Mouse (Mus musculus) limb, embryonic 11.5 days (tissue): ENCODE results near the gene Gm10073. TPM values are rescaled to one million over a fixed set of nuclear protein-coding genes. Genes with fewer than 3 reads are reported as not detected.
A peak's percentile ranks its signal among the peaks of the same experiment; 100 is the strongest.

Source experiments
- ATAC-seq: fragments of 200-750 bp; cut with Nextera tagmentation; 2 replicates; pipeline ENCODE4 v1.8.0; 2017; ENCODE audit warnings: low read depth; ENCODE audit not compliant: insufficient number of reproducible peaks, low FRiP score, low TSS enrichment
- DNase-seq: peaks from one replicate; pipeline ENCODE4 v3.0.0-alpha.2; 2015; ENCODE audit warnings: low spot score
- H3K27ac ChIP-seq: fragments of 300-500 bp; sonication (generic); replicated peaks from 2 replicates; pipeline ENCODE4 v1.5.1; 2014; ENCODE audit warnings: low read depth, mild to moderate bottlenecking, low read length
- H3K27me3 ChIP-seq: fragments of 300-500 bp; sonication (generic); 2 replicates; pipeline ENCODE4 v1.6.1; 2014; ENCODE audit warnings: mild to moderate bottlenecking, low read length, mixed read lengths; ENCODE audit not compliant: control insufficient read depth, insufficient read depth
- H3K36me3 ChIP-seq: fragments of 300-500 bp; sonication (generic); 2 replicates; pipeline ENCODE4 v1.6.1; 2014; ENCODE audit warnings: mild to moderate bottlenecking, low read length, moderate library complexity, mixed read lengths; ENCODE audit not compliant: control insufficient read depth, insufficient read depth
- H3K4me1 ChIP-seq: fragments of 300-500 bp; sonication (generic); 2 replicates; pipeline ENCODE4 v1.6.1; 2014; ENCODE audit warnings: low read length, mixed read lengths; ENCODE audit not compliant: control insufficient read depth, insufficient read depth
- H3K4me2 ChIP-seq: fragments of 300-500 bp; sonication (generic); 2 replicates; pipeline ENCODE4 v1.6.1; 2014; ENCODE audit warnings: low read depth, mild to moderate bottlenecking, moderate library complexity; ENCODE audit not compliant: severe bottlenecking
- H3K4me3 ChIP-seq: fragments of 300-500 bp; sonication (generic); 2 replicates; pipeline ENCODE4 v1.5.1; 2014; ENCODE audit warnings: low read depth, low read length
- H3K9ac ChIP-seq: fragments of 300-500 bp; sonication (generic); 2 replicates; pipeline ENCODE4 v1.6.1; 2014; ENCODE audit warnings: mild to moderate bottlenecking, low read length
- H3K9me3 ChIP-seq: fragments of 300-500 bp; sonication (generic); 2 replicates; pipeline ENCODE4 v1.6.1; 2016; ENCODE audit warnings: low read length; ENCODE audit not compliant: control insufficient read depth
- WGBS: fragments of 180-500 bp; shearing (Covaris S2); extraction: QIAGEN DNeasy Blood & Tissue Kit; methylation state at CpG from one replicate; pipeline ENCODE4 v1.1.7; 2014; 5-methylcytosine and 5-hydroxymethylcytosine counted together
- polyA plus RNA-seq: library from polyadenylated mRNA; unstranded; fragments of >200 nt; fragmentation: Nextera tagmentation; extraction: Ambion mirVana; gene quantifications from 2 replicates; pipeline ENCODE4 v1.2.1, GENCODE M21; 2014

Gm10073 gene
- polyA plus RNA-seq, 1 experiment from 2014 or later = 4.4 TPM

GRCm38 (mm10) chr8:106535448-106535847, 37.8 kb downstream of the Gm10073 start:
- Histone ChIP-seq H3K27me3 (no peaks in the 10 kb centered on the region), H3K9ac (no peak overlapping the region), H3K4me1 (peaks cover 8% of the 10 kb centered on the region; the same call in 1 of the 2 replicates), H3K27ac (no peak overlapping the region), H3K36me3 (peaks cover 3% of the 10 kb centered on the region; the same call in 1 of the 2 replicates), H3K9me3 (no peaks in the 10 kb centered on the region), H3K4me3 (no peak overlapping the region), H3K4me2 (no peak overlapping the region)
- DNase-seq (no peak), ATAC-seq (no peak)
- 81% methylated on average over 4 of the region's 4 CpGs for WGBS

- WGBS = 45% methylated on average over 6 of the region's 6 CpGs
- peaks cover 4% of the 10 kb centered on the region; the same call in 1 of the 2 replicates for H3K4me1 ChIP-seq
- DNase-seq = peak; percentile 79
- no peak for ATAC-seq
- H3K9ac ChIP-seq = no peak overlapping the region
- H3K36me3 ChIP-seq = peaks cover 6% of the 10 kb centered on the region; the same call in 1 of the 2 replicates
- H3K27ac ChIP-seq = no peak overlapping the region
- H3K27me3 ChIP-seq = no peaks in the 10 kb centered on the region
- H3K4me3 ChIP-seq = no peak overlapping the region
- no peak overlapping the region for H3K4me2 ChIP-seq
- no peaks in the 10 kb centered on the region for H3K9me3 ChIP-seq
Measured at GRCm38 (mm10) chr8:106534449-106534848, 38.8 kb downstream of the Gm10073 start.

GRCm38 (mm10) chr8:106533709-106534108, 39.6 kb downstream of the Gm10073 start:
- Histone ChIP-seq H3K9me3 (no peaks in the 10 kb centered on the region), H3K4me3 (no peak overlapping the region), H3K4me1 (0 out of 2 replicates have a peak, but pooled peaks cover 2% of the 10 kb centered on the region), H3K36me3 (peaks cover 6% of the 10 kb centered on the region; the same call in 1 of the 2 replicates), H3K27me3 (no peaks in the 10 kb centered on the region), H3K4me2 (no peak overlapping the region), H3K9ac (no peak overlapping the region), H3K27ac (no peak overlapping the region)
- DNase-seq (no peak), ATAC-seq (no peak)
- 89% methylated on average over 7 of the region's 7 CpGs for WGBS

DNA sequence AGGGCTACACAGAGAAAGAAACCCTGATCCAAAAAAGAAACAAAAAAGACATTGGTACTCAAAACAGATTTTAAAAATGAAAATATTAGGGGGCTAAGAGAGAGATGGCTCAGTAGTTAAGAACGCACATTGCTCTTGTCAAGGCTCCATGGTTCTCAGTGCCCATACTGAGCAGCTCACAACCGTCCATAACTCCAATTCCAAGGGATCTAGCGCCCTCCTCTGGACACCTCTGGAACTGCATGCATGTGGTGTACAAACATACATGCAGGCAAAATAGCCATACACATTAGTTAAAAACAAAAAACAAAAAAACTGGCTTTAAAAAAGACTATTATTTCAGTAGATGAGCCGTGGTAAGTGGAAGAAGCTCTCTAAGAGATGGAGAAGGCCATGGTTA, 42.7 kb downstream of the Gm10073 start:
- ATAC-seq (no peak), DNase-seq (peak; percentile 55)
- Histone ChIP-seq H3K4me2 (no peak overlapping the region), H3K9me3 (no peaks in the 10 kb centered on the region), H3K9ac (no peak overlapping the region), H3K27me3 (no peaks in the 10 kb centered on the region), H3K4me1 (no peaks in the 10 kb centered on the region; the same call in 1 of the 2 replicates), H3K27ac (no peak overlapping the region), H3K4me3 (no peak overlapping the region), H3K36me3 (peaks cover 3% of the 10 kb centered on the region; the same call in 1 of the 2 replicates)
- 78% methylated on average over 4 of the region's 4 CpGs for WGBS

DNA sequence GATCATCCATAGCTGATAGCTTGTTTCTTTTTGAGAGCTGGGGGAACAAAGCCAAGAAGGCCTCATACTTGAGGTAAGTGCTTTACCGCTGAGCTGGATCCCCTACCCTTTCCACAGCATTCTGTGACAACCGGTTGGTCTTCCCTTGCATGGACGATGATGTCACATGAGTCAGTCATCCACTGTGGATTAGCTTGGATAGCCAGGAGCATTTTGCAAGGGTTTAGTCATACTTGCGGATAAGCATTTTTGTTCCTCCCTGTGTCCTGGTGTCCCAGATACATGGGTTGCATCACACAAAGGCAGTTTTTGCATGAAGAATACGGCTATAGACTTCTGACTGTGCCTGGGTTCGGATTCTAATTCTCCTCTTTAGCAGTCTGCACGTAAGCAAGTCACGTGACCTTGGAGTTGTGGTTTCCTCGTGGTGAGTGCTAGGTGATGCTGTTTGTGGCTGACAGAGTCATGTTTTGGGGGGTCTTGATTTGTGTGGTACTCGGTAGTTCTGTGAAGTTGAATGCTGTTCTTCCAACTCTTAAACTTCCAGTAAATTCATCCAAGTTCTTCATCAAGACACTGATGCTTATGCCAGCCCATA, 43.3 kb downstream of the Gm10073 start:
- no peak for ATAC-seq

DNA sequence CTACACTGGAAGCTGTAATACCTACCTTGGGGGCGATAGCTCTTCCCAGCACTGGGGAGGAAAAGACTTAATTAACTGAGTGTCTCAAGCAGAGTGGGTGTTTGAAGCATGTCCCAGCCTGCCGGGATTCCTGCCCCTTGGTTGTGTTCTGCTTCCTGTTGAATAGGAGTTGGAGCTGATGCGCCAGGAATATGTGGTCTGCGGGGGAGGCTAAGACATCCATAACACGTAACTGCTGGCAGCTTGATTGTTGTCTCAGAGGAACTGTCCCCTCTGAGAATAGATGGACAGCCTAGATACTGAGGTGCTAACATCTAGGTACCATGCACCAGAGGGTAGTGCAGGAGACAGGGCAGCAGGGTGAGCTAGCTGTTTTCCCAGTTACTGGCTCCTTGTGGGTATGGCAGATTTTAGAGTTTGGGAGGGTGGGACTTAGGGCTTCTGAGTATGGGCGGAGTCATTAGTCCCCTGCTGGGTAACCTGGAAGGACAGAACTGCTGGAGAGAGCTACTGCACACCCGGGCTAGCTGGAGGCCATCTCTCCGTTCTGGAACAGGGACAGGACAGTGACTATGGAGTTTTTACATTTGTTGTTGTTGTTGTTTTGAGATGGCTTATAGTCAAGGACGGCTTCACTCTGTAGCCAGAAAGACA, 44.5 kb downstream of the Gm10073 start:
- Histone ChIP-seq H3K27ac (no peak overlapping the region), H3K9ac (no peak overlapping the region), H3K36me3 (peaks cover 3% of the 10 kb centered on the region; the same call in 1 of the 2 replicates), H3K9me3 (no peaks in the 10 kb centered on the region), H3K27me3 (no peaks in the 10 kb centered on the region), H3K4me2 (no peak overlapping the region), H3K4me1 (no peaks in the 10 kb centered on the region; the same call in 1 of the 2 replicates), H3K4me3 (no peak overlapping the region)
- DNase-seq (no peak), ATAC-seq (no peak)
- 76% methylated on average over 9 of the region's 9 CpGs for WGBS

More for the DNA sequence above, 43.3 kb downstream of the Gm10073 start:
- Histone ChIP-seq H3K27ac (no peak overlapping the region), H3K9me3 (no peaks in the 10 kb centered on the region), H3K9ac (no peak overlapping the region), H3K36me3 (peaks cover 3% of the 10 kb centered on the region; the same call in 1 of the 2 replicates), H3K4me1 (no peaks in the 10 kb centered on the region; the same call in 1 of the 2 replicates), H3K4me3 (no peak overlapping the region), H3K27me3 (no peaks in the 10 kb centered on the region), H3K4me2 (no peak overlapping the region)
- whole genome bisulfite sequencing = 91% methylated on average over 10 of the region's 10 CpGs
- DNase-seq = no peak

DNA sequence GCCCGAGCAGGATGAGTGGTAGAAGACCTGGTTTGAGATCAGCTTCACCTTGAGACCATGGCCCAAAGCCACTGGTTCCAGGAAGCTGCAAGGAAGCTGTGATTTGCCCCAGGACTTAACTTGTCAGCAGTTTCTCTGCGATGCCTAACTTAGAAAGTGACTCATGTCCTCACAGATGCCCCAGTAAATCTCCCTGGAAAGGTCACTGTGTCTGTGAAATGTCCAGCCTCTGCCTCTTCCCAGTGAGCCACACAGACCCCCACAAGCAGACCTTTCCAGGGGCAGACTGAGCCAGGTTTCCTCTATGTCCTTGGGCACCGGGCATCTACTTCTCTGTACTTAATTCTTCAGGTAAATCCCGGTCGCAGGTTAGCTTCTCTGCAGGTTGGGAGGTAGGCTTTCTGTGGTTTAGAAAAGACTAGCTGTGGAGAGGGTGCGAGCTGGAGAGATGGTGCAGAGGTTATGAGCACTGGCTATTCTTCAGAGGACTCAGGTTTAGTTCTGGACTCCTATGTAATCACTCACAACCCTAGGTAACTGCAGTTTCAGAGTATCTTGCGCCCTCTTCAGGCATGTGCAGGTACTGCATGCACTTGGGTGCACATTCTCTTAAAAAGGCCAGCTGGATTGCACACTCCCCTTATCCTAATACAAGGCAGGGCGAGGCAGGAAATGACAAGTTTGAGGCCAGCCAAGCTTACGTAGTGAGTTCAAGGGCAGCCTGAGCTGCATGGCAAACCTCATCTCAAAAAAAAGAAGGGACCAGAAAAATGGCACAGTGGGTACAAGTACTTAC, 45.8 kb downstream of the Gm10073 start:
- no peaks in the 10 kb centered on the region for H3K27me3 ChIP-seq
- no peaks in the 10 kb centered on the region for H3K9me3 ChIP-seq
- peaks cover 1% of the 10 kb centered on the region; the same call in 1 of the 2 replicates for H3K4me1 ChIP-seq
- no peak overlapping the region for H3K9ac ChIP-seq
- H3K36me3 ChIP-seq = peaks cover 3% of the 10 kb centered on the region; the same call in 1 of the 2 replicates
- DNase-seq (peak; percentile 49), ATAC-seq (no peak)
- no peak overlapping the region for H3K27ac ChIP-seq
- H3K4me2 ChIP-seq = no peak overlapping the region
- 82% methylated on average over 9 of the region's 9 CpGs for WGBS
- no peak overlapping the region for H3K4me3 ChIP-seq

- ATAC-seq = no peak
- Histone ChIP-seq H3K27me3 (no peaks in the 10 kb centered on the region), H3K27ac (no peak overlapping the region), H3K4me2 (no peak overlapping the region), H3K36me3 (peaks cover 3% of the 10 kb centered on the region; the same call in 1 of the 2 replicates), H3K4me3 (no peak overlapping the region), H3K9ac (no peak overlapping the region), H3K9me3 (no peaks in the 10 kb centered on the region), H3K4me1 (peaks cover 3% of the 10 kb centered on the region; the same call in 1 of the 2 replicates)
- WGBS = 44% methylated on average over 6 of the region's 6 CpGs
- no peak for DNase-seq
Measured at GRCm38 (mm10) chr8:106526725-106527124, 46.5 kb downstream of the Gm10073 start.
